Mouse (Mus musculus): ENCODE measurements around the gene Hif1an.

Gene Hif1an

DNA sequence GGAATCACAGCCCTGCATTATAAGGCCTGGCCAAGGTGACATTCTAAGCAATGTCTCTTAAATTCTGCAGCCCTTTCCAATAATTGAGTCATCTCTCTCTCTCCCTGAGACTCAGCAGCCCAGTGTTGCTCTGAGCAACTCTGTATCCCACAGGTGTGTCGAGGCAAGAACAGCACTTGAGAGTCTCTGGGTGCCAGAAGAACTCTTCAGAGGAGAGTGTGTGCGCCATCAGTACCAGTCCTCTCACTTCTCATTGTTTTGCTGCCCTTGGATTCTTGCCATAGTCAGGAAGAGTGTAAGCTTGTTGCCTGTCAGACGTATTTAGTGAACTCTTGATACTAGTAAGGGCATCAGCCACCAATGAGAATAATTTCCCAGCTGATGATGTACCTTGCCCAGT, 5.1 kb downstream of the Hif1an start:
- DNase-seq, result no peak

DNA sequence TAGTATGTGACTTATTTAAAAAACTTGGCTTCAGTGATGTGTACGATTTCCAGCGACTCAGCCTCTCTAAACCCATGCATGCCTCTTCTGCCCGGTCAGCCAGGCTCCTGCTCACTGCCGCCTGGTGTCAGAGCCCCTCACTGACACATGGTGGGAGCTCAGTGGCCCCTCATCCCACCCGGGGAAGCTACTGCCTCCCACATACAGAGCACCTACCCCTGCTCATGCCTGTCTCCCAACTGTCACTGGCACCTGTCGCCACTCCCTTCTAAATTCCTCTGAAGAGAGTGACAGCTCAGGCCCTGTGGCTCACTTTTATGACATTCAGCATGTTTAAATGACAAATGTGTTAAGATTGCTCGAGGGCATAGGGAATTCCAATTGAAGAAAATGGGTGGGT, 13.6 kb downstream of the Hif1an start:
- no peak for DNase-seq

DNA sequence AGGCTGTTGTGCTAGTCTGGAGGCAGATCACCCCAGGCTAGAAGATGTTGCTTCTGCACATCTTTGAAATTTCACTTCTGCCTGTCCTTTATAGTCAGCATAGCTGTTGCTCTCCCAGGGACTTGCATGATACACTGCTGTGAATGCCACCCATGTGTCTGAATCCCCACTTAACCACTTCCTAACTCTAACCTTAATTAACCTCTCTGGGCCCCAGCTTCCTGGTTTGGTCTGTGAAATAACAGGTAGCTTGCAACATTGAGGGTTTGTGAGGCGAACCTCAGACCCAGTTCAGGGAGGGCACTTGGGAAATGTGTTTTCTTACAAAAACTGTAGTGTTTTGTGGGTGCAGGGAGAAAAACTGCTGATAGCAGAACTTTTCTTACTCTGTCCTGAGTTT, 15.4 kb downstream of the Hif1an start:
- no peak for DNase-seq

DNA sequence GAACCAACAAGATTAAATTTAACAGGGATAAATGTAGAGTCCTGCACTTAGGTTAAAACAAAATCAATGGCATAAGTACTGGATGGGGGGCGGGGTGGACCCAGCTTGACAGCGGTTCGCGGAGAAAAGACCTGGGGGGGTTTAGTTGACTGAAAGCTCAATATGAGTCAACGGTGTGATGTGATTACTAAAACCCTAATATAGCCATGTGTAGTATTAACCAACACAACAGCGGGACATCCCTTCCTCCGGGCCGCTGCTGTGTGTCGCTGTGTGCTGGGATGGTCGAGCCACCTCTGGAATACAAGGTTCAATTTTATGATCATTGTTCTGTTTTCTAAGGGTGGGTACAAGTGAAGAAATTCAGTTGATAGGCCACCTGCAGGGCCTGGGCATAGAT, 19.5 kb downstream of the Hif1an start:
- no peak for DNase-seq

DNA sequence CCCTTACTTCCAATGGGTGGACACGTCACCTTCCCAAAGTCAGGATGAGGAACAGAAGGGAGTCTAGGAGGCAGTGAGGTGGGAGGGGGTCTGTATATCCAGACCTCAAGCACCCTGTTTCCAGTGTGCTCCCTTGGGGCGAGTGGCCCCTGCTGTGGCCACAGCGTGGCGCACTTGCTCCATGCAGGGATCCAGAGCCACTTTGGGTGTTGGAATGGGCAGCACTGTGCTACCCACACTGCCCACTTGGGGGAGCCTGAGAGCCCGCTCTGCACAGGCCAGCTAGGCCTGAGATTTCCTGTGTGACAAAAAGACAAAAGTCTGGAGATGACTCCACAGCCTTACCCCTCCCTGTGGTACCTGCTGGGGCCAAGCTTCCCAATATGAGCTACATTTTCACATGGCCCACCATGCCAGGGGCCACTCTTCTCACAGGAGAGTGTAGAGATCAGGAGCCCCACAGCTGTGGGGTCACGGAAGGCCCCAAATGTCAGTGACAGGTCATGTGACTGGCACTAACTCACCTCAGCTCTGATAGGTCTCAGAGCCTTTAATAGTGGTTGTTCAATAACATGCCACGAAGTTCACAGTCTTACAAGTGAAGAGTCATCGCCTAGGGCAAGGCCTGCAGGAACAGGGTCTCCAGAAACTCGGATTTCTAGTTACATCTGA, 20.1 kb downstream of the Hif1an start:
- peak; percentile 95 for DNase-seq

DNA sequence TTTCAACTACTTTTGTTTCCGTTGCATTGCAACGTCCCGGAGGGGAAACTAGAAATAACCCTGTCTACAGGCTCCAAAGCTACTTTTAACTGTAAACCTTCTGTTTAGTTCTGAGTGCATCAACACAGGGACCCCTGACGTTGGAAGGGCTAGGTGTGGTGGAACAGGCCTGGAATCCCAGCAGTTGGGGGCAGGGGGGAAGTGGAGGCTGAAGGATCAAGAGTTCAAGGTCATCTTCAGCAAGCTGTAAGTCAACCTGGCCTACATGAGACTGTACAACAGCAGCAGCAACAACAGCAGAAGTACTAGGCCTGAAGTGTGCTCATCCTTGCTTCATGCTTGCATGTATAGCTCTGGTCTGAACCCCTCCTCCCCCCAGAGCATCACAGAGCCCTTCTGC, 25.4 kb downstream of the Hif1an start:
- DNase-seq, result no peak

DNA sequence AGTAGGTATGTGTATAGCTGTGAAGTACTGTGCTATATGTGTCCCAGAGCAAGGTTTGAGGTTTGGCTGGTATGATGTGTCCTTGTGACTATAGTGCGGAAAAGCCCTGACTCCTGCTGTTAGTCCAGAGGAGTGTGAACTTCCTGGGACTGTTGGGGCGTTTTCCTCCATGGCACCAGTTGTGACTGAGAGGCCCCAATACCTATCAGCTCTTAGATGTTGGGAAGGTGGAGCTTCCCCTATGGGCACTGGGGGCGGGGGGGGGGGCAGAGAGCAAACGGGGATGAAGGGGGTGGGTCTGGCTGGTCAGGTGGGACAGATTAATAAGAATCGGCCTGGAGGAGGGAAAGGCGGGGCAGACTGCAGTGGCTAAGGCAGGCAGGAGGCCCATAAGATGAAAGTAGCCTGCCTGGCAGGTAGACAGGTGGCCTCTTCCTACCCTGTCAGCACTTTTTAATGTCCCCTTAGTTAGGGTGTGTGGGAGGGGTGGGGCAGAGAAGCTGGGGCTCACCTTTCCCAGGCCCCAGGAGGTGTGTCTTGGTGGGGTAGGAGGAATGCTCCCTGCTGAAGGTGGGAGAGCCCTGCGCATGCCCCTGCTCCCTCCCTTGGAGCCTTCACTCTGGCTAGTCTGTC, 27.1 kb downstream of the Hif1an start:
- no peak for DNase-seq

DNA sequence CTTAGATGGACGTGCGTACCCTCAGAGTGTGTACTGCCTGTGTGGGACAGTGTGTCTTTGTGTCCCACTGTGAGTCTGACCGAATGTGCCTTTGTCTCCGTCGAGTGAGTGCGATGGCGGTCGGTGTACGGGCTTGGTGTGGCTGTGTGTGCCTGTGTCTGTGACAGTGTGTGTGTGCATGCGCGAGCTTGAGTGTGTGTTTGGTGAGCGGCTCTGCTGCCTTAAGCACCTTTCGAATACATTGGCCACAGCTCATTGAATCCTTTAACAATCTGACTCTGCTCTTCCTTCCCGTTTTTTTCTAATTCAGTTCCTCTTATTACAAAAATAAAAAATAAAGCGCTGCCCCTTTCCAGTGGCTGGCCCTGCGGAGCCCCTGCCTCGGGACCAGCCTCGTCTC, 28.3 kb downstream of the Hif1an start:
- DNase-seq, result no peak

DNA sequence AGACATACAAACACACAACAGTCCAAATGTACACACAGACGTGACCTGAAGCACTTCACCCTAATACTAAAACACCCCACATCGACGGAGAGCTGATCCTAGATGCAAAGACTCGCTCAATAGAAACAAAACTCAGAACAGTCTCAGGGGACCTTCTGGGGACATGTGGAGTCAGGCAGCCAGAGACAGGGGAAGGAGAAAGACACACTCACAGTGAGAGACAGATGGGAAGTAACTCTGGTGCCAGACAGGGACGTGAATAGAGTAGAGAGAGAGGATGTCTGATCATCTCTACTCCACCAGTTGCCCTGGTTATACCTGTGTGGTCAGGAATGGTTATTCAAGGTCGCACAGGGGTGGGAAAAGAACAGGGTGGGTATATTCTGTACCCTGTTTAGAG, 29.0 kb downstream of the Hif1an start:
- DNase-seq, result no peak

DNA sequence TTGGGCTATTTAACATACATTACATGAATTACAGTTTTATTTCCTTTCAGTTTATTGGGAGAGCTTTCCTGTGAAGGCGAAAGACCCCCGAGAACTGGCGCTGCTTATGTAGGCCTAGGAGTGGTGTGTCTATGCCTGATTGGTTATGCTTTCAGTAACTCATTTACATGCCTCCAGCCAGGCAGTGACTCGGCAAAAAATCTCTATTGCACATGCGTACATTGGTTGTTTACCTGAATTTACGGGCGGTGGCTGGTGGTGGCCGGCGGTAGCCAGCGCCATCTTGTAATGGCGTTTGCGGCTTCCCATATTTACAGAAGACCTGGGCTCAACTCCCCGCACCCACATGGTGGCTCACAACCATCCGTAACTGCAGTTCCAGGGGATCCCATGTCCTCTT, 31.5 kb downstream of the Hif1an start:
- no peak for DNase-seq

DNA sequence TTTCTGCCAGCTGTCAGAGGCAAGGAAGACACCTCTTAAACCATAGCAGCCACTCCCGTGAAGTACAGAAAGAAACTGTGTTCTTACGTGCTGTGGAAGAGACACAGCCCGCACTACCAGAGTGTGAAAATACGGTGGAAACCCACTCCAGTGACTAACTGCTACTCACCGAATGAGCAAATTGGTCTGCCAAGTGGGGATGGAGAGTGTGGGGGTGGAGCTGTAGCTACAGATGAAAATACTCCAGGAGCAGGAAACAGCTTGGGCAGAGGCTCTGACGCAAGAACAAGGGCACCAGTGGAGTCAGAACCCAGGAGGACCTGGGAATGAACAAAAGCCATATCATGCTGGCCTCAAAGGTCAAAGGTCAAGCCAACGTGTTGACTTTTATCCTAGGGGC, 55.5 kb downstream of the Hif1an start:
- peak; percentile 35 for DNase-seq
